Mouse (Mus musculus) CH12.LX (cell line): ENCODE results near the gene BC030867. TPM values are rescaled to one million over a fixed set of nuclear protein-coding genes. Genes with fewer than 3 reads are reported as not detected.
A peak's percentile ranks its signal among the peaks of the same experiment; 100 is the strongest.

Experiments
- DNase-seq: peaks from one replicate; pipeline ENCODE4 v3.0.0-alpha.2; 2013; ENCODE audit errors: extremely low read depth
- H3K27ac ChIP-seq: 2 replicates; pipeline ENCODE4 v1.5.1; 2012; ENCODE audit warnings: low read depth, mild to moderate bottlenecking, control low read depth, moderate library complexity; ENCODE audit not compliant: insufficient read depth
- H3K27me3 ChIP-seq: replicated peaks from 2 replicates; pipeline ENCODE3; 2012; ENCODE audit warnings: inconsistent platforms
- H3K36me3 ChIP-seq, 2 experiments: replicated peaks in 1 of 2; 2 replicates each; pipeline versions ENCODE3 to v1.6.1; 2012; ENCODE audit warnings: inconsistent platforms in 1 of 2, low read length in 1 of 2, mild to moderate bottlenecking in 1 of 2, mixed read lengths in 1 of 2, moderate library complexity in 1 of 2; ENCODE audit not compliant: control insufficient read depth in 1 of 2, insufficient read depth in 1 of 2
- H3K4me1 ChIP-seq, 2 experiments: 2 replicates each; pipeline ENCODE4 v1.6.1; 2012; ENCODE audit warnings: inconsistent platforms in 1 of 2, moderate library complexity in 1 of 2; ENCODE audit not compliant: insufficient read depth in 2 of 2, control insufficient read depth in 1 of 2
- H3K4me2 ChIP-seq: 2 replicates; pipeline ENCODE4 v1.6.1; 2012; ENCODE audit warnings: low read depth, mild to moderate bottlenecking, control low read depth; ENCODE audit not compliant: poor library complexity, insufficient read depth, severe bottlenecking
- H3K4me3 ChIP-seq, 3 experiments: fragments of 150-350 bp in 1 of 3; sonication (generic) in 1 of 3; replicated peaks in 1 of 3; 2 replicates each; pipeline versions ENCODE3 to v1.5.1; 2011 to 2012; ENCODE audit warnings: low read depth in 2 of 3, low read length in 2 of 3, mild to moderate bottlenecking in 2 of 3, moderate library complexity in 2 of 3, control low read depth in 1 of 3, improper control_type of control experiment in 1 of 3, inconsistent platforms in 1 of 3, mixed read lengths in 1 of 3; ENCODE audit not compliant: poor library complexity in 1 of 3
- H3K79me2 ChIP-seq: replicated peaks from 2 replicates; pipeline ENCODE4 v1.6.1; 2012; ENCODE audit warnings: mild to moderate bottlenecking, moderate library complexity; ENCODE audit not compliant: control insufficient read depth, poor library complexity, insufficient read depth, severe bottlenecking; ENCODE audit errors: extremely low read depth
- H3K9ac ChIP-seq: 2 replicates; pipeline ENCODE4 v1.6.1; 2012; ENCODE audit warnings: low read depth, mild to moderate bottlenecking, control low read depth, moderate library complexity; ENCODE audit not compliant: insufficient read depth
- H3K9me3 ChIP-seq: replicated peaks from 2 replicates; pipeline ENCODE3; 2012; ENCODE audit warnings: low read length, inconsistent platforms, mixed read lengths
- CHD2 ChIP-seq: IDR thresholded peaks from 2 replicates; pipeline ENCODE4 v1.6.1; 2011; ENCODE audit warnings: low read length, improper control_type of control experiment
- CTCF ChIP-seq, 2 experiments: IDR thresholded peaks in 1 of 2; conservative IDR thresholded peaks in 1 of 2; 2 replicates each; pipeline ENCODE4 v1.5.1; 2011 to 2012; ENCODE audit warnings: low read depth in 2 of 2, low read length in 2 of 2, improper control_type of control experiment in 1 of 2, inconsistent platforms in 1 of 2, mild to moderate bottlenecking in 1 of 2, moderate library complexity in 1 of 2
- E2F4 ChIP-seq: IDR thresholded peaks from 2 replicates; pipeline ENCODE4 v1.6.1; 2011; ENCODE audit warnings: low read depth, low read length, improper control_type of control experiment; ENCODE audit not compliant: insufficient replicate concordance
- ETS1 ChIP-seq: conservative IDR thresholded peaks from 2 replicates; pipeline ENCODE4 v1.6.1; 2012; ENCODE audit warnings: low read depth, mild to moderate bottlenecking, inconsistent platforms, low read length, improper control_type of control experiment, moderate library complexity
- JUN ChIP-seq: IDR thresholded peaks from 2 replicates; pipeline ENCODE4 v1.6.1; 2011; ENCODE audit warnings: low read depth, mild to moderate bottlenecking, low read length, improper control_type of control experiment, moderate library complexity; ENCODE audit not compliant: insufficient read depth
- JUND ChIP-seq: conservative IDR thresholded peaks from 2 replicates; pipeline ENCODE4 v1.6.1; 2011; ENCODE audit warnings: low read depth, low read length, improper control_type of control experiment
- MEF2A ChIP-seq: IDR thresholded peaks from 2 replicates; pipeline ENCODE4 v1.6.1; 2014; ENCODE audit warnings: low read depth, mild to moderate bottlenecking, inconsistent platforms, low read length, improper control_type of control experiment, borderline replicate concordance
- NELFE ChIP-seq: IDR thresholded peaks from 2 replicates; pipeline ENCODE4 v1.6.1; 2011; ENCODE audit warnings: low read depth, low read length, improper control_type of control experiment
- RAD21 ChIP-seq: IDR thresholded peaks from 2 replicates; pipeline ENCODE4 v1.6.1; 2011; ENCODE audit warnings: low read depth, mild to moderate bottlenecking, low read length, improper control_type of control experiment, moderate library complexity
- RCOR1 ChIP-seq: conservative IDR thresholded peaks from 2 replicates; pipeline ENCODE4 v1.6.1; 2012; ENCODE audit warnings: low read depth, mild to moderate bottlenecking, inconsistent platforms, low read length, improper control_type of control experiment
- SIN3A ChIP-seq: IDR thresholded peaks from 2 replicates; pipeline ENCODE4 v1.6.1; 2012; ENCODE audit warnings: low read length, improper control_type of control experiment, inconsistent platforms
- SMC3 ChIP-seq: IDR thresholded peaks from 2 replicates; pipeline ENCODE4 v1.6.1; 2011; ENCODE audit warnings: low read depth, low read length, improper control_type of control experiment
- TCF12 ChIP-seq: IDR thresholded peaks from 2 replicates; pipeline ENCODE4 v1.6.1; 2014; ENCODE audit warnings: low read depth, mild to moderate bottlenecking, inconsistent platforms, low read length, improper control_type of control experiment
- ZC3H11A ChIP-seq: IDR thresholded peaks from 2 replicates; pipeline ENCODE4 v1.6.1; 2012; ENCODE audit warnings: low read depth, mild to moderate bottlenecking, inconsistent platforms, low read length, improper control_type of control experiment
- dilution Hi-C: fragments of 300-500 bp; cut with MboI; formaldehyde crosslinking; loops from 2 replicates; pipeline ENCODE4 v1.14.3; 2020; ENCODE audit warnings: low sequenced_read_pairs; ENCODE audit not compliant: extremely low pct_unique_long_range_greater_than_20kb, extremely low pct_ligation_motif_present
- in situ Hi-C: fragments of 300-500 bp; cut with MboI; formaldehyde crosslinking; loops from 3 replicates; pipeline ENCODE4 v1.14.3; 2019; ENCODE audit warnings: low sequenced_read_pairs, low pct_ligation_motif_present, low pct_unique_long_range_greater_than_20kb, mixed read lengths
- polyA plus RNA-seq: library from polyadenylated mRNA; unstranded; fragments of >175 nt; gene quantifications from 2 replicates; pipeline ENCODE4 v1.2.1, GENCODE M21; 2012; ENCODE audit warnings: low read depth; ENCODE audit not compliant: insufficient read length
- total RNA-seq, 2 experiments: library from RNA; depleted of rRNA; stranded (reverse); fragments of 300-350 nt in 1 of 2; fragments of >200 nt in 1 of 2; gene quantifications; 2 replicates each; pipeline ENCODE4 v1.2.3; 2012 to 2014

Gene BC030867
- total and polyA plus RNA-seq, 3 experiments, result 11.4 to 34.0 (median 26.2) TPM

DNA sequence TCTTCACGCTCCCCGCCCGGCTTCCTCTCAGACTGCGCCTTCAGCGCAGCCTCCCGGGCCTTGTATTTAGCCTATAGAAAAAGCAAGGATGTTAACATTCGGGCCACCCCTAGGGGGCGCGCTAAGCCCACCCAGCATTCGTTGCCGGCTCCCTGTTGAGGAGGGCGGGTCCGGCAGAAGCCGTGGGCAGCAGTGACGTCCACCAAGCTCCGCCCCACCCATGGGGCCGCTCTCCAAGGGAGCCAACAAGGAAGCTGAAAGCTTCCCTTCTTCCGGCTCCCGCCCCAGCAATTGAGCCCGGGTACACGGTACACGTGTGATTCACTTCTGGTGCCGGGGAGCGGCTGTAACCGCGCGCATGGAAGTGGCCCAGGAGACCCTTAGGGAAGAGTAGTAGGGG lies 60.3 kb downstream of the BC030867 start (continued):
- no peak for TF ChIP-seq JUN
- TF ChIP-seq SIN3A, result peak; percentile 96
- TF ChIP-seq RCOR1, result no peak
- peak; percentile 81 for TF ChIP-seq ZC3H11A
- TF ChIP-seq ETS1, result peak; percentile 41; the same call in 1 of the 2 replicates
- no peak for TF ChIP-seq JUND
- TF ChIP-seq, all 38 proteins: peak for 21

DNA sequence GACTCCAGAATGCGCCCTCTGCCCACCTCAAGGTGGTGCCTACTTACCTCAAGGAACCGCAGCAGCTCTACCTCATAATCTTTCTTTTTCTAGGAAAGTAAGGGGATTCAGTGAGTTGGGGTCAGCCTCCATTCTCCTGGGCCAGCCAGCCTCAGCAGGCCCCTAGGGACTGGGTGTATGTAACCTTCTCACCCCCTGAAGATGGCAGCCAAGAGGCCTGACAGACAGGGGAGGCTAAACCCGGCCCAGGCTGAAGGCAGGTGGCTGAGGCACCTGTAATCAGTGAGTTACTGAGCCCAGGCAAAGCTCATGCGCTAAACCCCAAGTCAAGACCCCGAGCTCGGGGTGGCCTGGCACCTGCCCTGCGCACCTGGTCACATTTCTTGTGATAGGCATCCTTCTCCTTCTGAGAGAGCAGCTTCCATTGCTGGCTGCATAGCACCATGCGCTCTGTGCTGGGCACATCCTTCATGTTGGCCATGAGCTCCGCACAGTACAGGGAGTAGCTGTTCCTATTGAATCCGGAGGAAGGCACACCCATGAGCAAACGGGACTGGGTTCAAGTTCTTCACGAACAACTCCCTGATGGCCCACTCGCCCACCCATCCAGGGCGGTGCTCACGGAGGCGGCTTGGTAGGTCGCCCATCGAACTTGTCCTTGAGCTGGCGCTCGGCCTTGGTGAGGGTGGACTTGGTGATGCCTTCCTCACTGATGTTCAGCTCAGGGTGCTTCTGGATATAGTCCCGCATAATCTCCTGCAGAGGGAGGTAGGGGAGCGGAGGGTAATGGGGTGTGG lies 61.3 kb downstream of the BC030867 start:
- Histone ChIP-seq H3K4me1 (peaks cover 20 to 58% of the 10 kb centered on the region in 2 experiments), H3K9me3 (no peaks in the 10 kb centered on the region), H3K27ac (peak overlapping the region; percentile 5), H3K79me2 (peaks cover 12% of the 10 kb centered on the region), H3K4me2 (peak overlapping the region; percentile 71), H3K27me3 (no peaks in the 10 kb centered on the region), H3K4me3 (peak overlapping the region; percentile 45 to 62 (median 59)), H3K9ac (peak overlapping the region; percentile 27; the same call in 1 of the 2 replicates), H3K36me3 (peaks cover 77 to 95% of the 10 kb centered on the region in 2 experiments)
- TF ChIP-seq TCF12, result 0 out of 2 replicates have a peak, but pooled peaks have one; percentile 31
- no peak for TF ChIP-seq NELFE
- no peak for TF ChIP-seq E2F4
- TF ChIP-seq RAD21, result peak; percentile 46
- TF ChIP-seq SMC3, result peak; percentile 55
- peak in 1 of 2 experiments; percentile 61; a peak in 2 of 4 replicates for TF ChIP-seq CTCF (conservative IDR thresholded peaks at IDR 0.05 in 1 of 2, IDR thresholded peaks at IDR 0.05 in 1 of 2; ENCODE audit: low read depth in 2 of 2, low read length in 2 of 2)
- dilution Hi-C loops, result loop anchor here (25.0 kb wide), 1 partner anchor 102 kb away; the partner anchor contains the start of gene Slc25a39
- DNase-seq, result peak; percentile 70
- in situ Hi-C loops, result no loop called here

DNA sequence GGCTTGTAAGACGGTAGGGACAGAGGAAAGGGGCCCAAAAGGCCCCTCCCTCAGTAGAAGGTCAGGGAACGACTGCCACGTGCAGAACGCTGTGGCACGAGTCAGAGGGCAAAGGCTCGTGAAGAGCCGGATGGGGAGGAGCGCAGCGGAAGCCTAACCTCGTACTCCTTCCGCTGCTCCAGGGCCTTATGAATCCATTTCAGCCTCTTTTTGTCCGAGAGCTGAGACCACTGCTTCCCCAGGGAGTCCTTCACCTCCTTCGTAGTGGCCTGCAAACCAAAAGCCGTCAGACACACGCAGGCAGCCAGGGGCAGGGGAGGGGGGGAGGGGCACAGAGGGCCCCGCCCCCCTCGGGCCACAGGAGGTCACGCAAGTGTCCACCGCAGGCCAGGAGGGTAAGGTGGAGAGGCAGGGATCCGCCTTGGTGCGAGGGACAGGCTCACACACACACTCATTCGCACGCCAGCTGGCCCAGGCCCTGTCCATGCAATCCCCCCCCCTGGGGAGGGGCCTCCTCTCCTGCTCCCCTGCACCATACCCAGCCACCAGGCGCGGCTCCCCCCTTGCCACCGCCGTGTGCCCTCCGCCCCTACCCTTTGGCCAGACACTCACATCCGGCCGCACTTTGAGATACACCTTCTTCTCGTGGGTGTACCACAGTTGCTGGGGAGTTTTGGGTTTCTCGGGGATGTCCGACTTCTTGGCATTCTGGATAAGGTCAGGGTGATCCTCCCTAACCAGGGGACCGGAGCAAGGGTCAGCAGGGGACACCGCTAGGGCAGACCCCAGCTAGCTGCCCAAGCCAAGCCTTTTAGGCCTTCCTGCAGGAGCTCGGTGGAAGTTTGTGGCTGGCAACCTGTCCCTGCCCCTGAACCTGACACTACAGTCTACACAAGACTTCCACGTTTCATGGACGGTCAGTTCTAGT lies 62.4 kb downstream of the BC030867 start:
- Histone ChIP-seq H3K4me3 (peak overlapping the region in 1 of 3 experiments; percentile 59), H3K4me1 (peaks cover 23 to 64% of the 10 kb centered on the region in 2 experiments), H3K79me2 (peaks cover 19% of the 10 kb centered on the region), H3K27ac (no peak overlapping the region), H3K4me2 (no peak overlapping the region), H3K36me3 (peaks cover 73 to 89% of the 10 kb centered on the region in 2 experiments), H3K9ac (no peak overlapping the region), H3K9me3 (no peaks in the 10 kb centered on the region), H3K27me3 (no peaks in the 10 kb centered on the region)
- in situ Hi-C loops, result no loop called here
- peak; percentile 32; the same call in 1 of the 2 replicates for TF ChIP-seq SIN3A
- TF ChIP-seq CHD2, result peak; percentile 69
- TF ChIP-seq MEF2A, result no peak
- no peak for DNase-seq
- dilution Hi-C loops, result loop anchor here (25.0 kb wide), 1 partner anchor 101 kb away; the partner anchor contains the start of gene Slc25a39
